Mouse (Mus musculus): ENCODE measurements at regions not wholly inside any gene's neighbourhood (a gene's known extent, or its start where the extent isn't known, plus 50 kb on each side); places are given as distances from the start of the nearest gene placed in this dataset.
"Not testable (repeated sequence)": the region's sequence is repeated elsewhere in the genome, so short reads cannot be mapped to it uniquely, and the experiment has no call there.

DNA sequence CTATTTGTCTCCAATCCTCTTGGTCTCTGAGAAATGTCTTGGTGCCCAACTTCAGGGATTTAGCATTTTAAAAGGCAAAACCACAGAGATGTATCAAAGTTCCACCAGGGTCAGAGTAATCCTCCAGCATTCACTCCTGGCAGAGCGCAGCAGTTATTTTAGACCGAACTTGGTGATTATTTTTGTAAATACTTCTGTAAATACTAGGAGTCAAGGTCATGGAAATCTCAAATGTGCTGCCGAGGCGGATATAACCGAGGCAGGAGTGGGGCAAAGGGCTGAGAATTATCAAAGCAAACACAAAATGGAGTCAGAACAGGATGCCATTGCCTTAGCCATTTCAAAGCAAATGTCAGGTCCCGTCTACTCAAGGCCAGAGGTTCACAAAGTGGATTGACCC is 105.2 kb downstream of the Nucb2 start:
- no peak overlapping the region for H3K4me2 ChIP-seq (ENCODE audit: low read depth, low read length, severe bottlenecking)
- no peak overlapping the region for H3K27ac ChIP-seq (ENCODE audit: low read depth, low read length)
- no peak overlapping the region for H3K9ac ChIP-seq (ENCODE audit: low read length)
- ATAC-seq (replicated peaks; ENCODE audit: low FRiP score) (no peak), DNase-seq (ENCODE audit: low spot score) (no peak)
- H3K4me3 ChIP-seq (ENCODE audit: low read depth, low read length) = no peak overlapping the region
- no peaks in the 10 kb centered on the region; the same call in 1 of the 2 replicates for H3K27me3 ChIP-seq (ENCODE audit: control insufficient read depth, insufficient read depth, low read length)
- peaks cover 4% of the 10 kb centered on the region; the same call in 1 of the 2 replicates for H3K4me1 ChIP-seq (replicated peaks; ENCODE audit: control insufficient read depth, insufficient read depth, low read length)
- WGBS = 93% methylated on average over 6 of the region's 6 CpGs
- no peaks in the 10 kb centered on the region for H3K9me3 ChIP-seq (ENCODE audit: control insufficient read depth, low read length)
- H3K36me3 ChIP-seq (ENCODE audit: control insufficient read depth, insufficient read depth, low read length) = no peaks in the 10 kb centered on the region

- Histone ChIP-seq H3K9me3 (ENCODE audit: control insufficient read depth, low read length) (no peaks in the 10 kb centered on the region), H3K27ac (ENCODE audit: low read depth, low read length) (no peak overlapping the region), H3K4me2 (ENCODE audit: low read depth, low read length, severe bottlenecking) (no peak overlapping the region), H3K27me3 (ENCODE audit: control insufficient read depth, insufficient read depth, low read length) (no peaks in the 10 kb centered on the region; the same call in 1 of the 2 replicates), H3K36me3 (ENCODE audit: control insufficient read depth, insufficient read depth, low read length) (no peaks in the 10 kb centered on the region), H3K9ac (ENCODE audit: low read length) (no peak overlapping the region), H3K4me1 (replicated peaks; ENCODE audit: control insufficient read depth, insufficient read depth, low read length) (peaks cover 4% of the 10 kb centered on the region; the same call in 1 of the 2 replicates), H3K4me3 (ENCODE audit: low read depth, low read length) (no peak overlapping the region)
- ATAC-seq (replicated peaks; ENCODE audit: low FRiP score) = no peak
- DNase-seq (ENCODE audit: low spot score) = no peak
- WGBS = 89% methylated on average over 12 of the region's 12 CpGs
Observed at GRCm38 (mm10) chr7:116609906-116610305, 105.7 kb downstream of the Nucb2 start.

- DNase-seq (ENCODE audit: low spot score) (no peak), ATAC-seq (replicated peaks; ENCODE audit: low FRiP score) (no peak)
- no peaks in the 10 kb centered on the region for H3K27me3 ChIP-seq (ENCODE audit: control insufficient read depth, insufficient read depth, low read length)
- H3K36me3 ChIP-seq (ENCODE audit: control insufficient read depth, insufficient read depth, low read length) = no peaks in the 10 kb centered on the region
- no peak overlapping the region for H3K27ac ChIP-seq (ENCODE audit: low read depth, low read length)
- WGBS = 80% methylated on average over 3 of the region's 3 CpGs
- H3K4me2 ChIP-seq (ENCODE audit: low read depth, low read length, severe bottlenecking) = no peak overlapping the region
- H3K9ac ChIP-seq (ENCODE audit: low read length) = no peak overlapping the region
- H3K9me3 ChIP-seq (ENCODE audit: control insufficient read depth, low read length) = no peaks in the 10 kb centered on the region
- no peak overlapping the region for H3K4me3 ChIP-seq (ENCODE audit: low read depth, low read length)
- H3K4me1 ChIP-seq (replicated peaks; ENCODE audit: control insufficient read depth, insufficient read depth, low read length) = no peaks in the 10 kb centered on the region
Observed at GRCm38 (mm10) chr7:116615984-116616383, 111.8 kb downstream of the Nucb2 start.

- H3K4me3 ChIP-seq (ENCODE audit: low read depth, low read length) = no peak overlapping the region
- no peaks in the 10 kb centered on the region for H3K4me1 ChIP-seq (replicated peaks; ENCODE audit: control insufficient read depth, insufficient read depth, low read length)
- H3K9me3 ChIP-seq (ENCODE audit: control insufficient read depth, low read length) = no peaks in the 10 kb centered on the region
- DNase-seq (ENCODE audit: low spot score) (no peak), ATAC-seq (replicated peaks; ENCODE audit: low FRiP score) (no peak)
- H3K27me3 ChIP-seq (ENCODE audit: control insufficient read depth, insufficient read depth, low read length) = no peaks in the 10 kb centered on the region
- WGBS = 79% methylated on average over 2 of the region's 2 CpGs
- no peak overlapping the region for H3K9ac ChIP-seq (ENCODE audit: low read length)
- no peak overlapping the region for H3K27ac ChIP-seq (ENCODE audit: low read depth, low read length)
- H3K36me3 ChIP-seq (ENCODE audit: control insufficient read depth, insufficient read depth, low read length) = no peaks in the 10 kb centered on the region
- H3K4me2 ChIP-seq (ENCODE audit: low read depth, low read length, severe bottlenecking) = no peak overlapping the region
Observed at GRCm38 (mm10) chr7:116619636-116620035, 115.5 kb downstream of the Nucb2 start.

GRCm38 (mm10) chr7:116620381-116620780 is 116.2 kb downstream of the Nucb2 start:
- Histone ChIP-seq H3K27ac (ENCODE audit: low read depth, low read length) (no peak overlapping the region), H3K9ac (ENCODE audit: low read length) (no peak overlapping the region), H3K27me3 (ENCODE audit: control insufficient read depth, insufficient read depth, low read length) (no peaks in the 10 kb centered on the region), H3K4me2 (ENCODE audit: low read depth, low read length, severe bottlenecking) (no peak overlapping the region), H3K9me3 (ENCODE audit: control insufficient read depth, low read length) (no peaks in the 10 kb centered on the region), H3K36me3 (ENCODE audit: control insufficient read depth, insufficient read depth, low read length) (no peaks in the 10 kb centered on the region), H3K4me3 (ENCODE audit: low read depth, low read length) (no peak overlapping the region), H3K4me1 (replicated peaks; ENCODE audit: control insufficient read depth, insufficient read depth, low read length) (no peaks in the 10 kb centered on the region)
- DNase-seq (ENCODE audit: low spot score) = no peak
- 84% methylated on average over 4 of the region's 4 CpGs for WGBS
- ATAC-seq (replicated peaks; ENCODE audit: low FRiP score) = no peak

DNA sequence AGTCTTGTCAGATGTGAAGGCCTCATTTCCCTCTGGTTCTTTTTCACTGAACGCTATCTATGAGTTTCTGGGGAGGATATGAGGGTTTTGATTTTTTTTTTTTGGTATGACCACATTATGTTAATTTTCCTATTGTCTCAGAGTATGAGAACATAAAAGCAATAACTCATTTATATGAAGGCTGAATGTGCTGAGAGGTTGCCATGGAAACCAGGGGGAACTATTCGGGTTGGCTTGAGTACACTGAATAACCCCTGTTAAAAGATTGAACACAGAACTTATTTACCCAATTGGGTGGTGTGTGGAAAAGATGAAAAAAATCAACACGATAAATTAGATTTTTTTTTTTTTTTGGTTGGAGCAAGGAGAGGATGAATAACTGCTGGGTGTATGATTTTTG is 129.0 kb downstream of the Nucb2 start:
- Histone ChIP-seq H3K4me1 (replicated peaks; ENCODE audit: control insufficient read depth, insufficient read depth, low read length) (no peaks in the 10 kb centered on the region), H3K36me3 (ENCODE audit: control insufficient read depth, insufficient read depth, low read length) (no peaks in the 10 kb centered on the region), H3K4me2 (ENCODE audit: low read depth, low read length, severe bottlenecking) (no peak overlapping the region), H3K27me3 (ENCODE audit: control insufficient read depth, insufficient read depth, low read length) (no peaks in the 10 kb centered on the region), H3K27ac (ENCODE audit: low read depth, low read length) (no peak overlapping the region), H3K9me3 (ENCODE audit: control insufficient read depth, low read length) (no peaks in the 10 kb centered on the region), H3K9ac (ENCODE audit: low read length) (no peak overlapping the region), H3K4me3 (ENCODE audit: low read depth, low read length) (no peak overlapping the region)
- 61% methylated on average over 3 of the region's 3 CpGs for WGBS
- DNase-seq (ENCODE audit: low spot score) (no peak), ATAC-seq (replicated peaks; ENCODE audit: low FRiP score) (no peak)

DNA sequence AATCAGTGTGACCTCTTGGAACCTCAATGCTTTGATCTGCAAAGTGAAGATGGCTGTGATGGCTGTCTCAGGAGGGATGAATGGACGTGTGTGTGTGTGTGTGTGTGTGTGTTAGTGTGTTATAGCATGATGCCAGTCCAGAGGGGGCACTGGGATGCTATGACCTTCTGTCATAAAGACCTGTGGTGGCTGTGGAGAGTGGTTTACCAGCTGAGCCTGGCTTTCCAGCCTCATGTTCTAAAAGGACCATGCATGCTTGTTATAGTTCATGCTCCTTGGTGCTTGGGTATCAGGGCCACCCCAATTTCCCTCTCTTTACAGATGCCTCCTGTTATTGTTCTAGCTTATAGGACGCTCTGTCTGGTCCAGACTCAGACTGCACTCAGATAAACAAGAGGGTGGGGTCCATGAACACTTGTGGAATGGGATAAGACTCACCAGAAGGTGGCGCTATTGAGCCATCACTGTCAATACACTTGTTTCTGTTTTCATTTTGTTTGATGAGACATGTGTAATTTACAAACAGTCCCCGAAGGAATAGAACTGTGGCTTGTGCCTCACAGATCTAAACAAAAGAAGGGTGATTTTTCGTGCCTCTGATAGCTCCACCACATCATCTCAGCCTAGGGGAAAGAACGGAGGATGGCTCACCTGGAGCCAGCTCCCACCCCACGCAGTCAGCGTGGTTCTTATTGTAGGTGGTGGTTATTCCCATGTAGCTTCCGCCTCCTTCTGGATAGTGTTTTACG is 140.9 kb downstream of the Nucb2 start:
- Histone ChIP-seq H3K27me3 (ENCODE audit: control insufficient read depth, insufficient read depth, low read length) (no peaks in the 10 kb centered on the region), H3K4me3 (ENCODE audit: low read depth, low read length) (no peak overlapping the region), H3K4me2 (ENCODE audit: low read depth, low read length, severe bottlenecking) (no peak overlapping the region), H3K27ac (ENCODE audit: low read depth, low read length) (no peak overlapping the region), H3K4me1 (replicated peaks; ENCODE audit: control insufficient read depth, insufficient read depth, low read length) (no peaks in the 10 kb centered on the region), H3K36me3 (ENCODE audit: control insufficient read depth, insufficient read depth, low read length) (no peaks in the 10 kb centered on the region), H3K9ac (ENCODE audit: low read length) (no peak overlapping the region), H3K9me3 (ENCODE audit: control insufficient read depth, low read length) (no peaks in the 10 kb centered on the region)
- ATAC-seq (replicated peaks; ENCODE audit: low FRiP score) (0 out of 2 replicates have a peak, but pooled peaks have one; percentile 30), DNase-seq (ENCODE audit: low spot score) (peak; percentile 79)
- 56% methylated on average over 10 of the region's 10 CpGs for WGBS

- Histone ChIP-seq H3K36me3 (ENCODE audit: control insufficient read depth, insufficient read depth, low read length) (no peaks in the 10 kb centered on the region), H3K4me2 (ENCODE audit: low read depth, low read length, severe bottlenecking) (no peak overlapping the region), H3K4me3 (ENCODE audit: low read depth, low read length) (no peak overlapping the region), H3K27me3 (ENCODE audit: control insufficient read depth, insufficient read depth, low read length) (peaks cover 2% of the 10 kb centered on the region; the same call in 1 of the 2 replicates), H3K27ac (ENCODE audit: low read depth, low read length) (no peak overlapping the region), H3K9ac (ENCODE audit: low read length) (no peak overlapping the region), H3K4me1 (replicated peaks; ENCODE audit: control insufficient read depth, insufficient read depth, low read length) (no peaks in the 10 kb centered on the region), H3K9me3 (ENCODE audit: control insufficient read depth, low read length) (no peaks in the 10 kb centered on the region)
- ATAC-seq (replicated peaks; ENCODE audit: low FRiP score) = no peak
- 27% methylated on average over 10 of the region's 10 CpGs for WGBS
- DNase-seq (ENCODE audit: low spot score) = no peak
Observed at GRCm38 (mm10) chr7:116654466-116654865, 150.3 kb downstream of the Nucb2 start.

DNA sequence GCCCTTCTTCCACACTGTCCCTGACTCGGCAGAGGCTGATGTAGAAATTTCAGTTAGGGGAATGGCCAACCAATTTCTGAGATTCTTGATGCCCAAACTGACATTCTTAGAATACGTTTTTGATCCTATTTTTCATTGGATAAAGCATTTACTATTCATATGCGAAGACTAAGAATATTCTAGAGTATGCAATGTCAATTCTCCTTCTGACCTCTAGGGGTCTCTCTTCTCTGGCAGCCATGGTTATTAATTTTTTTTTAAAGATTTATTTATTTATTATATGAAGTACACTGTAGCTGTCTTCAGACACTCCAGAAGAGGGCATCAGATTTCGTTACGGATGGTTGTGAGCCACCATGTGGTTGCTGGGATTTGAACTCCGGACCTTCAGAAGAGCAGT is 152.9 kb downstream of the Nucb2 start:
- not testable (repeated sequence) for DNase-seq (ENCODE audit: low spot score); H3K4me3 ChIP-seq (ENCODE audit: low read depth, low read length); H3K27ac ChIP-seq (ENCODE audit: low read depth, low read length); H3K9ac ChIP-seq (ENCODE audit: low read length); H3K27me3 ChIP-seq (ENCODE audit: control insufficient read depth, insufficient read depth, low read length); H3K9me3 ChIP-seq (ENCODE audit: control insufficient read depth, low read length); H3K4me1 ChIP-seq (replicated peaks; ENCODE audit: control insufficient read depth, insufficient read depth, low read length); ATAC-seq (replicated peaks; ENCODE audit: low FRiP score); H3K4me2 ChIP-seq (ENCODE audit: low read depth, low read length, severe bottlenecking); H3K36me3 ChIP-seq (ENCODE audit: control insufficient read depth, insufficient read depth, low read length)
- 94% methylated on average over 6 of the region's 6 CpGs for WGBS

All from forebrain, embryonic 11.5 days (tissue).